Mouse (Mus musculus): Measurements from ENCODE around the gene Ccdc9.
A peak's percentile ranks its signal among the peaks of the same experiment; 100 is the strongest.
"Not testable (repeated sequence)": the region's sequence is repeated elsewhere in the genome, so short reads cannot be mapped to it uniquely, and the experiment has no call there.

The Ccdc9 gene

GRCm38 (mm10) chr7:16308555-16309317 lies 22.1 kb upstream of the Ccdc9 start:
- peak; percentile 63 for DNase-seq (ENCODE audit: low read depth, low spot score)

- DNase-seq (ENCODE audit: low read depth, low spot score): not testable (repeated sequence)
These were observed 21.5 kb upstream of the Ccdc9 start, which contains the start of gene Bbc3 for GRCm38 (mm10) chr7:16308093-16308492. TSS of gene Bbc3 (plus strand) at chr7:16308393.

- DNase-seq (ENCODE audit: low read depth, low spot score): not testable (repeated sequence)
These were observed 20.5 kb upstream of the Ccdc9 start for GRCm38 (mm10) chr7:16307141-16307540.

- peak; percentile 74 for DNase-seq (ENCODE audit: low read depth, low spot score)
These were observed 12.9 kb upstream of the Ccdc9 start for GRCm38 (mm10) chr7:16299419-16300035.

- no peak for DNase-seq (ENCODE audit: low read depth, low spot score)
These were observed 12.3 kb upstream of the Ccdc9 start for GRCm38 (mm10) chr7:16298927-16299326.

- no peak for DNase-seq (ENCODE audit: low read depth, low spot score)
These were observed 11.0 kb upstream of the Ccdc9 start for GRCm38 (mm10) chr7:16297616-16298015.

- DNase-seq (ENCODE audit: low read depth, low spot score): peak; percentile 96
These were observed 10.3 kb upstream of the Ccdc9 start for GRCm38 (mm10) chr7:16296766-16297390.

- DNase-seq (ENCODE audit: low read depth, low spot score): no peak
These were observed 9.6 kb upstream of the Ccdc9 start for GRCm38 (mm10) chr7:16296146-16296545.

- peak; percentile 89 for DNase-seq (ENCODE audit: low read depth, low spot score)
These were observed 8.8 kb upstream of the Ccdc9 start for GRCm38 (mm10) chr7:16295321-16295900.

GRCm38 (mm10) chr7:16294837-16295236 lies 8.2 kb upstream of the Ccdc9 start:
- peak; percentile 90 for DNase-seq (ENCODE audit: low read depth, low spot score)

GRCm38 (mm10) chr7:16294346-16294745 lies 7.8 kb upstream of the Ccdc9 start:
- peak; percentile 42 for DNase-seq (ENCODE audit: low read depth, low spot score)

GRCm38 (mm10) chr7:16287791-16288190 lies 1.2 kb upstream of the Ccdc9 start:
- no peak for DNase-seq (ENCODE audit: low read depth, low spot score)

GRCm38 (mm10) chr7:16287016-16287415 lies 421 bp upstream of the Ccdc9 start:
- no peak for DNase-seq (ENCODE audit: low read depth, low spot score)

GRCm38 (mm10) chr7:16285450-16286025 lies 1.1 kb downstream of the Ccdc9 start:
- peak; percentile 91 for DNase-seq (ENCODE audit: low read depth, low spot score)

GRCm38 (mm10) chr7:16284904-16285303 lies 1.7 kb downstream of the Ccdc9 start:
- no peak for DNase-seq (ENCODE audit: low read depth, low spot score)

- no peak for DNase-seq (ENCODE audit: low read depth, low spot score)
These were observed 2.6 kb downstream of the Ccdc9 start for GRCm38 (mm10) chr7:16284001-16284400.

GRCm38 (mm10) chr7:16282334-16282733 lies 4.3 kb downstream of the Ccdc9 start:
- no peak for DNase-seq (ENCODE audit: low read depth, low spot score)

- no peak for DNase-seq (ENCODE audit: low read depth, low spot score)
These were observed 5.9 kb downstream of the Ccdc9 start for GRCm38 (mm10) chr7:16280721-16281120.

- no peak for DNase-seq (ENCODE audit: low read depth, low spot score)
These were observed 11.4 kb downstream of the Ccdc9 start for GRCm38 (mm10) chr7:16274922-16275890.

- DNase-seq (ENCODE audit: low read depth, low spot score): peak; percentile 89
These were observed 12.8 kb downstream of the Ccdc9 start for GRCm38 (mm10) chr7:16273766-16274140.
